Mouse (Mus musculus): ENCODE measurements around the gene Bcl2l13.

- TF ChIP-seq POLR2A (IDR thresholded peaks at IDR 0.05; ENCODE audit: extremely low read depth, insufficient read depth, low read length) (no peak), CTCF (IDR thresholded peaks at IDR 0.05; ENCODE audit: extremely low read depth, insufficient read depth, low read length) (no peak)
These were observed 67.9 kb downstream of the Bcl2l13 start for GRCm38 (mm10) chr6:120903961-120904360.

All from cortical plate, adult 2 months (tissue).